Mouse (Mus musculus): ENCODE data around the gene Bnip1. TPM values are rescaled to one million over a fixed set of nuclear protein-coding genes. Genes with fewer than 3 reads are reported as not detected.

The Bnip1 gene
- 10 to 100 TPM; 14.9 to 16.1 TPM for total RNA-seq (2023)

GRCm38 (mm10) chr17:26780750-26781571 is at the start of gene Bnip1:
Gene Bnip1, plus strand, starts transcription at chr17:26781066.

Other genes with a start within 250 kb of the Bnip1 start
- 10 to 100 TPM; 34.4 to 37.5 TPM for gene Ergic1, start 219.6 kb upstream of the Bnip1 start, total RNA-seq (2023)
- gene Dusp1, start 218.9 kb upstream of the Bnip1 start, total RNA-seq (2023) = 1,000 to 10,000 TPM; 4,199 to 4,773 TPM
- gene Atp6v0e, start 117.8 kb upstream of the Bnip1 start, total RNA-seq (2023) = 100 to 1,000 TPM; 178 to 185 TPM
- 10 to 100 TPM; 62.3 to 71.7 TPM for gene Crebrf, start 65.4 kb upstream of the Bnip1 start, total RNA-seq (2023)
- gene Nkx2-5, start 63.9 kb downstream of the Bnip1 start, total RNA-seq (2023) = under 1 TPM in 1 of 2 experiments, not detected in 1; 0.33 TPM
- gene Kifc5b, start 136.0 kb downstream of the Bnip1 start, total RNA-seq (2023) = 1 to 10 TPM; 1.3 to 2.1 TPM
- 10 to 100 TPM; 33.5 to 36.3 TPM for gene Phf1, start 152.0 kb downstream of the Bnip1 start, total RNA-seq (2023)
- gene Cuta, start 158.5 kb downstream of the Bnip1 start, total RNA-seq (2023) = 10 to 100 TPM; 84.9 to 92.8 TPM
- gene Syngap1, start 160.2 kb downstream of the Bnip1 start, total RNA-seq (2023) = 1 to 10 TPM; 1.8 to 4.4 TPM
- 10 to 100 TPM; 10.5 to 11.1 TPM for gene Zbtb9, start 192.1 kb downstream of the Bnip1 start, total RNA-seq (2023)
- 100 to 1,000 TPM; 100 to 107 TPM for gene Bak1, start 247.9 kb downstream of the Bnip1 start, total RNA-seq (2023)